Mouse (Mus musculus): ENCODE results near the gene Sema3b.

Sema3b gene

DNA sequence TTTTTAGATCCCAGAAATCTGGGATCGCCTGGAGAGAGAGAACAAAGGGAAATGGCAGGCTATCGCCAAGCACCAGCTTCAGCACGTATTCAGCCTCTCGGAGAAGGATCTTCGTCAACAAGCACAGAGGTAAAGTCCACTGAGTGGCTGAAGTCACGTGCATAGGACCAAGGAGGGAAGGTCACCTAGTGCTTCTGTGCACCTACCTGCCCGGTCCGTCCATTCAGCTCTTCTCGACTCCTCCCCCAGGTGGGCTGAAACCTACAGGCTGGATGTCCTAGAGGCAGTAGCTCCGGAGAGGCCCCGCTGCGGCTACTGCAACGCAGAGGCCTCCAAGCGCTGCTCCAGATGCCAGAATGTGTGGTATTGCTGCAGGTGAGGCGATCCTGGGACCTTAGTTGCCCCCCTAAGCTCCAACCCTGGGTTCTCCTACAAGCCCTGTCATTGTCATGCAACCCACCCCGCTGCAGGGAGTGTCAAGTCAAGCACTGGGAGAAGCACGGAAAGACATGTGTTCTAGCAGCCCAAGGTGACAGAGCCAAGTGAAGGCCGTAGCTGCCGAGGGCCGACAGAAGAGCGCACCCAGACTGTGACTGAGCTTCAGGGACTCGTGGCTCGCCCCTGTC lies 58.4 kb downstream of the Sema3b start:
- no peak for DNase-seq (ENCODE audit: extremely low spot score, low read depth, low spot score)

DNA sequence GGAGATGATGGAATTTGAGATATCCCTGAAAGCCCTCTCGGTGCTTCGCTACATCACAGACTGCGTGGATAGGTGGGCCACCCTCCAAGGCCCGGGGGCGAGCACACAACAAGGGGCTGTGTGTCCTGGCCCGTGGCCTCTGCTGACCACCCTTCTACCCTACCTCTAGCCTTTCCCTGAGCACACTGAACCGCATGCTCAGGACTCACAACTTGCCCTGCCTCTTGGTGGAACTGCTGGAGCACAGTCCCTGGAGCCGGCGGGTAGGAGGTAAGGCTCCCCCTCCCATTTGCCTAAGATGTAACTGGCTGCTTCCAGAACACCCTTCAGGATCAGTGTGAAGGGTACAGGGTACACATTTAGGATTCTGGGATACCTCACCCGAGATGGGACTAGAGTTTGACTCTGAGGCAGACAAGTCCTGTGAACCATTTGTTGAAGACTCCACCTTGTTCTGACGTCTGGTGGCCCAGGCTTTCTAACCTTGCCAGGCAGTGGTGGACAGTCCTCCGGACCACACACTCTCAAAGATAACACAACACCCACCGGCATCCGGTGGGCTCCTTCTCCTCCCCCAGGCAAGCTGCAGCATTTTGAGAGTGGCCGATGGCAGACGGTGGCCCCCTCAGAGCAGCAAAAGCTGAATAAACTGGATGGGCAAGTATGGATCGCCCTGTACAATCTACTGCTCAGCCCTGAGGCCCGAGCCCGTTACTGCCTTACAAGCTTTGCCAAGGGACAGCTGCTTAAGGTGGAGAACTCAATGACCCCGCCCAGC lies 59.5 kb downstream of the Sema3b start:
- no peak for DNase-seq (ENCODE audit: extremely low spot score, low read depth, low spot score)

DNA sequence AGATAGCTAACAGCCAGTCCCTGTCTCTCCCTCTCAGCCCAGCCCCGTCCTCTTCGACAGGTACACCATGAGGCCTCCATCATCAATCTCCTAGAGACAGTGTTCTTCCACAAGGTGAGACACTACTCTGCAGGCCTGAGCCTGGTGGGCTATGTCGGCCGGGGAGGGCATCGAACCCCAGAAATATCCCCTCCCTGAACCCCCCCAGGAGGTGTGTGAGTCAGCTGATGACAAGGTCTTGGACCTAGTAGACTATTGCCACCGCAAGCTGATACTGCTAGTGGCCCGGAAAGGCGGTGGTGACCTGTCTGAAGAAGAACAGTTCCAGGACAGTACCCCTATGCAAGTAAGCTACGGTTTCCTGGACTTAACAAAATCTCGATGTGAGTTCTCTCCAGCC lies 60.2 kb downstream of the Sema3b start:
- DNase-seq (ENCODE audit: extremely low spot score, low read depth, low spot score), result no peak

DNA sequence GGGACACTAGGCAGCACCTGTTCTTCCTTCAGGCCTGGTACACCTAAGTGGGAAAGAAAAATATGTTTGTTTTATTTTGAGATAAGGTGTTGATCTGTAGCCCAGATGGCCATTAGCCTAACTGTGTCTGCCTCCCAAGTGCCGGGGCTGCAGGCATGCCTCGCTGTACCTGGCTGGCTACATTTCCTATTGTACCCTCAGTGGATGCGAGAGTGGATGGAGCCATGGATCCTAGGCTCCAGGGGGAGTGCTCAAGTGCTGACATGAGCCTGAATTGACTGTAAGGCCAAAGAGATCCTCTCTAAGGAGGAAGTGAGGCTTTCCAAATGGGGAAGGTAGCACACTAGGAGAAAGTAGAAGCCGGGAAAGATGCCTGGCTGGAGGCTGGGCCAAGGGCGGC lies 61.1 kb downstream of the Sema3b start:
- no peak for DNase-seq (ENCODE audit: extremely low spot score, low read depth, low spot score)

Measured in hindlimb bud, embryonic 11.5 days (tissue).